Mouse (Mus musculus) brain, adult 2 months (tissue): ENCODE measurements around the gene Ptprf.

Source experiments
- DNase-seq: peaks from one replicate; pipeline ENCODE4 v3.0.0; 2011; ENCODE audit warnings: low read depth, low spot score

Ptprf gene

GRCm38 (mm10) chr4:118259782-118260463 lies 31.3 kb downstream of the Ptprf start:
- DNase-seq: no peak

GRCm38 (mm10) chr4:118257977-118258376 lies 33.2 kb downstream of the Ptprf start:
- DNase-seq: no peak

GRCm38 (mm10) chr4:118257416-118257815 lies 33.8 kb downstream of the Ptprf start:
- DNase-seq: no peak

GRCm38 (mm10) chr4:118256217-118256616 lies 35.0 kb downstream of the Ptprf start:
- no peak for DNase-seq

GRCm38 (mm10) chr4:118254953-118255352 lies 36.3 kb downstream of the Ptprf start:
- DNase-seq: no peak

GRCm38 (mm10) chr4:118247323-118247722 lies 43.9 kb downstream of the Ptprf start:
- DNase-seq: no peak

GRCm38 (mm10) chr4:118245847-118246246 lies 45.4 kb downstream of the Ptprf start:
- peak; percentile 90 for DNase-seq

GRCm38 (mm10) chr4:118243791-118244190 lies 47.4 kb downstream of the Ptprf start:
- DNase-seq: no peak

- peak; percentile 48 for DNase-seq
These were observed 47.9 kb downstream of the Ptprf start for GRCm38 (mm10) chr4:118243298-118243697.

GRCm38 (mm10) chr4:118239960-118240689 lies 51.1 kb downstream of the Ptprf start:
- no peak for DNase-seq

GRCm38 (mm10) chr4:118238666-118239065 lies 52.5 kb downstream of the Ptprf start:
- no peak for DNase-seq

- peak; percentile 59 for DNase-seq
These were observed 54.3 kb downstream of the Ptprf start for GRCm38 (mm10) chr4:118236871-118237270.

GRCm38 (mm10) chr4:118234711-118235388 lies 56.4 kb downstream of the Ptprf start:
- no peak for DNase-seq

GRCm38 (mm10) chr4:118233886-118234285 lies 57.3 kb downstream of the Ptprf start:
- DNase-seq: no peak

- DNase-seq: no peak
These were observed 59.3 kb downstream of the Ptprf start for GRCm38 (mm10) chr4:118231861-118232260.

GRCm38 (mm10) chr4:118229035-118229770 lies 62.0 kb downstream of the Ptprf start:
- no peak for DNase-seq

GRCm38 (mm10) chr4:118227398-118227797 lies 63.8 kb downstream of the Ptprf start:
- DNase-seq: no peak

- DNase-seq: no peak
These were observed 69.9 kb downstream of the Ptprf start for GRCm38 (mm10) chr4:118221261-118221660.

- no peak for DNase-seq
These were observed 70.4 kb downstream of the Ptprf start for GRCm38 (mm10) chr4:118220756-118221155.

GRCm38 (mm10) chr4:118219487-118219886 lies 71.7 kb downstream of the Ptprf start:
- no peak for DNase-seq

- DNase-seq: no peak
These were observed 72.7 kb downstream of the Ptprf start for GRCm38 (mm10) chr4:118218521-118218920.
